Mouse (Mus musculus) hindbrain, embryonic 10.5 days (tissue): Measurements from ENCODE around the gene Ankrd13a. TPM values are rescaled to one million over a fixed set of nuclear protein-coding genes. Genes with fewer than 3 reads are reported as not detected.

ENCODE experiments used
- DNase-seq: peaks from one replicate; pipeline ENCODE4 v3.0.0-alpha.2; 2017; ENCODE audit warnings: low spot score
- H3K27ac ChIP-seq: fragments of 300-500 bp; sonication (generic); 2 replicates; pipeline ENCODE4 v1.5.1; 2016; ENCODE audit warnings: mild to moderate bottlenecking, moderate library complexity
- H3K27me3 ChIP-seq: fragments of 300-500 bp; sonication (generic); 2 replicates; pipeline ENCODE4 v1.6.1; 2016; ENCODE audit warnings: mild to moderate bottlenecking; ENCODE audit not compliant: poor library complexity, insufficient read depth, severe bottlenecking
- H3K36me3 ChIP-seq: fragments of 300-500 bp; sonication (generic); 2 replicates; pipeline ENCODE4 v1.6.1; 2016; ENCODE audit warnings: mild to moderate bottlenecking, moderate library complexity
- H3K4me1 ChIP-seq: fragments of 300-500 bp; sonication (generic); replicated peaks from 2 replicates; pipeline ENCODE4 v1.6.1; 2016; ENCODE audit warnings: mild to moderate bottlenecking
- H3K4me3 ChIP-seq: fragments of 300-500 bp; sonication (generic); 2 replicates; pipeline ENCODE4 v1.5.1; 2016; ENCODE audit warnings: mild to moderate bottlenecking, moderate library complexity
- H3K9me3 ChIP-seq: fragments of 300-500 bp; sonication (generic); 2 replicates; pipeline ENCODE4 v1.6.1; 2016; ENCODE audit warnings: mild to moderate bottlenecking, moderate library complexity
- WGBS: fragments of 180-500 bp; shearing (Covaris S2); methylation state at CpG from one replicate; pipeline ENCODE4 v1.1.7; 2016; 5-methylcytosine and 5-hydroxymethylcytosine counted together
- polyA plus RNA-seq: library from polyadenylated mRNA; unstranded; fragments of >200 nt; fragmentation: Nextera tagmentation; extraction: Ambion mirVana; gene quantifications from 2 replicates; pipeline ENCODE4 v1.2.1, GENCODE M21; 2016

The Ankrd13a gene
- polyA plus RNA-seq, 1 experiment from 2014 or later = 74.1 TPM

DNA sequence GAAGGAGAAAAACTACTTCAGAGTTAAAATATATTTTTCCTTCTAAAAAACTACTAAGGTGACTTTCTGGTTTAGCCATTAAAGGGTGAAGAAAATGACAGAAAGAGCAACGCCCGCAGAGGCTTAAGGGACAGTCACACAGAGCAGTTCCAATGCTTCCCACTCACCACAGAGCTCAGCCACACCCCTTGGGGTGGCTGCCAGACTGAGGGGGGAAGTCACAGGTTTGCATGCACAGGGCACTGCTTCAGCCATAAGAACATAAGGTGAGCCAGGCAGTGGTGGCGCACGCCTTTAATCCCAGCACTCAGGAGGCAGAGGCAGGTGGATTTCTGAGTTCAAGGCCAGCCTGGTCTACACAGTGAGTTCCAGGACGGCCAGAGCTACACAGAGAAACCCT is 28.9 kb upstream of the Ankrd13a start:
- H3K9me3 ChIP-seq = no peaks in the 10 kb centered on the region
- no peaks in the 10 kb centered on the region for H3K4me1 ChIP-seq
- no peak for DNase-seq
- no peak overlapping the region for H3K27ac ChIP-seq
- peaks cover 89% of the 10 kb centered on the region for H3K36me3 ChIP-seq
- no peaks in the 10 kb centered on the region for H3K27me3 ChIP-seq
- WGBS = 93% methylated on average over 5 of the region's 5 CpGs
- no peak overlapping the region for H3K4me3 ChIP-seq

DNA sequence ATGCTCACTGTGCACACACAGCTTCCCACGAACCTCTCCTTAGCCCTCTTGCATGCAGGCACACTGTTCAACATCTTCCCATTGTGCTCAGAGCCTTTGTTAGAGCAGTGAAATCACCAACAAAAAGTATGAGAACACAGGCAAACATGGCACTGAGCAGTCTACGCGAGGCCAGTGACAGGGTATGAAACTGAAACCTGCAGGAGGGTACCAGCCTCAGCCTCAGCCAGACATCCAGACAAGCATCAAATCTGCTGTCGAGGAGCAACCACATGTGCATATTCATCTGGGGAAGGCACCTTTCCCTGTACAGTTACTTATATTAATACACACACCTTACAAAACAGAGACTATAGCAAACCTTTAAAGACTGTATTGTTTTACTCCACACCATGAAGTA is 27.6 kb upstream of the Ankrd13a start:
- Histone ChIP-seq H3K36me3 (peaks cover 89% of the 10 kb centered on the region), H3K27me3 (no peaks in the 10 kb centered on the region), H3K9me3 (no peaks in the 10 kb centered on the region), H3K4me3 (no peak overlapping the region), H3K4me1 (no peaks in the 10 kb centered on the region), H3K27ac (no peak overlapping the region)
- 88% methylated on average over 4 of the region's 4 CpGs for WGBS
- no peak for DNase-seq

DNA sequence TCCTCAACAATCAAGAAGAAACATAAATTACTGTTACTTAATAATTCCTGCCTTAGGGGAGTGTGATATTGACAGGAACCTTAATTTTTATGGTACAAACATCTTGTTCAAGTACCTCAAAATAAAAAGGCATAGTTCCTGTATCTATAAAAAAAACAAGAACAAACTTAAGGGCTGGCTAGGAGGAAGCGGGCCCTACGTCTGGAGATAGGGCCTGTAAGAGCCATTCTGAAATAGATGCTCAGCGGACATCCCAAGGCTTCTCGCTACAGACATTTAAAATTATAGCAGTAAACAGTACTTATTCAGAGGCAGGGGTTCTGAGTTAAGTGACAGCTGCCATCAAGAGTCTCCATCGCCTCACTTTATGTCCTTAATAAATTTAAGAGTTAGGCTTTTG is 27.0 kb upstream of the Ankrd13a start:
- H3K4me1 ChIP-seq = no peaks in the 10 kb centered on the region
- H3K27me3 ChIP-seq = no peaks in the 10 kb centered on the region
- no peak overlapping the region for H3K4me3 ChIP-seq
- no peak for DNase-seq
- 94% methylated on average over 5 of the region's 5 CpGs for WGBS
- no peak overlapping the region for H3K27ac ChIP-seq
- H3K9me3 ChIP-seq = no peaks in the 10 kb centered on the region
- peaks cover 89% of the 10 kb centered on the region for H3K36me3 ChIP-seq

DNA sequence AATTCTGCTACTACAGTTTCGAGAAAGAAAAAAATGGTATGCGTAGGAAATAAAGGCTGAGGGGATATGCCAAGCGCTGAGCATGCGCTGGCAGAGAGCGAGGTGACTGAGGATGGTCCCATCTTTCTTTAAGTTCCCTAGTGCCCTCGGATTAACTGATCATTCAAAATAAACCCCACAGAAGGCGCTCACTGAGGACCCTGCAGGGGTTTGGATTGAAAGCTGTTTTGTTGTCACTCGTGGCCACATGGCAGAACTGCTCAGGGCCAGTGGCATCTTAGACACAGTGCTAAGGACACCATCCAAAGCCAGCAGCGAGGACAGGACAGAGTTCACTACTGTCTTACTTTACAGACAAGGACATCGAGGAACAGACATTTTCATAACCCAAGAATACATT is 24.2 kb upstream of the Ankrd13a start:
- 86% methylated on average over 10 of the region's 10 CpGs for WGBS
- Histone ChIP-seq H3K27me3 (no peaks in the 10 kb centered on the region), H3K27ac (no peak overlapping the region), H3K9me3 (no peaks in the 10 kb centered on the region), H3K4me3 (no peak overlapping the region), H3K4me1 (no peaks in the 10 kb centered on the region), H3K36me3 (peaks cover 89% of the 10 kb centered on the region)
- DNase-seq = no peak

DNA sequence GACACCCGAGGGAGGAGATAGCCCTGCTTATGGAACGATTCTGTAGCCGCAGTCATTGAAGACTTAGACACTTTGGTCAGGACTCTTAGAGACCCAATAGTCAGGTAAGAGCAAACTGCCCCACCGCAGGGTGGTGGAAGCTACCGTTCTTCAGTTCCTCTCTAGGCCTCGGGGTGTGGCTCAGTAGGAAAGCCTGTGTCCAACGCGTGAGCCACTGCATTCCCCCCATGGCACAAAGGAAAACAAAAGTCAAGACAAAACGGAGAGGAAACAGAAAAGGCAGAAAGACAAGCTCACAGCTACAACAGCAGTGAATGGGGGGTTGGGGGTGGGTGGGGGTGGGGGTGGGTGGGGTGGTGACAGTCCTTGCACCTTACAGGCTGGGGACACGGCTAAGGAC is 22.1 kb upstream of the Ankrd13a start:
- no peak overlapping the region for H3K27ac ChIP-seq
- H3K36me3 ChIP-seq = peaks cover 92% of the 10 kb centered on the region
- H3K9me3 ChIP-seq = no peaks in the 10 kb centered on the region
- H3K27me3 ChIP-seq = no peaks in the 10 kb centered on the region
- no peak for DNase-seq
- WGBS = 93% methylated on average over 10 of the region's 10 CpGs
- H3K4me3 ChIP-seq = no peak overlapping the region
- no peaks in the 10 kb centered on the region for H3K4me1 ChIP-seq

DNA sequence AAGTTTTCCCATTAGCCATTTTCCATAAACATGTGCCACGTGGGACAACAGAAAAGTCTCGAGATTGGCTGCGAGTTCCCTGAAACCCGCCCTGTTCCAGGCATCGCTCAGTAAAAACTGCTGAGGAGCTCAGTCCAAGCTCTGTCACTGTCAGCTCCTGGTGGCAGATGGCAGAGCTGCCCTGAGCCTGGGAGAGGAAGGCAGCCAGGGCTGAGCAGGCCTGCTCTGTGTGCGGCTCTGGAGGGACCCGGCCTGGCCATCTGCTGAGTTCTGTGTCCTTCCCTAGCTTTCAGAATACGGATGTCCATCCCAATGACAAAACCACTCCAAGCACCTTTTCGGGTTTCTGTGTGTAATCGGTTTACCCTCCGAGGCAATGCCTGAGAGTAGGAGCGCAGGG is 21.1 kb upstream of the Ankrd13a start:
- Histone ChIP-seq H3K36me3 (peaks cover 93% of the 10 kb centered on the region), H3K27ac (peak overlapping the region; percentile 29; the same call in 1 of the 2 replicates)
- 88% methylated on average over 12 of the region's 12 CpGs for WGBS

DNA sequence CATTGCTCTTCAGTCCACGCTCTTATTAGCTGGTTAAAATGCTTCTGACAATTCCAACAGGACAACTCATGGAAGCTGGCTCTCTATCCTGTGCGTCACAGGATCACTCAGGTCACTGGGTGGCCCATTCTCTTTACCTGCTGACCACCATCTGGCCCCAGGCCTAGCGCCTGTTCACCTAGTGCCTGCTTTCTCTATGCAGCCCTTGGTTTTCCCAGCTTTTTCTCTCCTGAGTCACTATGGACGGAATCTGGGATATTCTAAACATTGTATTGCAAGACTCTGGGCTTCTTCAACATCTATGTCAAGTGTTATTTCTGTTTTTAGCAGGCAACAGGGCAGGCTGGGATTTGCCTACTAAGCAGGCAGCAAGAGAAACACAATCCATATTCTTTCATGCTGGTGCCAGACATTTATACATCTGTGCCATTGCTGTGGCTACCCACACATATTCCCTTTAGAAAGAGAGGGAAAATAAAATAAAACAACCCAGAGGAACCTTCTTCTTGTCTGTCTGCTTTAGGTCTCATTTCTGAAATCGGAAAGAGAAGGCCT is 14.9 kb upstream of the Ankrd13a start:
- Histone ChIP-seq H3K4me3 (no peak overlapping the region), H3K9me3 (no peaks in the 10 kb centered on the region), H3K27ac (no peak overlapping the region), H3K36me3 (peaks cover 96% of the 10 kb centered on the region), H3K27me3 (no peaks in the 10 kb centered on the region), H3K4me1 (no peaks in the 10 kb centered on the region)
- no peak for DNase-seq
- 91% methylated on average over 5 of the region's 5 CpGs for WGBS

More for the DNA sequence above, 21.1 kb upstream of the Ankrd13a start:
- Histone ChIP-seq H3K4me3 (no peak overlapping the region), H3K4me1 (no peaks in the 10 kb centered on the region), H3K9me3 (no peaks in the 10 kb centered on the region), H3K27me3 (no peaks in the 10 kb centered on the region)
- no peak for DNase-seq

DNA sequence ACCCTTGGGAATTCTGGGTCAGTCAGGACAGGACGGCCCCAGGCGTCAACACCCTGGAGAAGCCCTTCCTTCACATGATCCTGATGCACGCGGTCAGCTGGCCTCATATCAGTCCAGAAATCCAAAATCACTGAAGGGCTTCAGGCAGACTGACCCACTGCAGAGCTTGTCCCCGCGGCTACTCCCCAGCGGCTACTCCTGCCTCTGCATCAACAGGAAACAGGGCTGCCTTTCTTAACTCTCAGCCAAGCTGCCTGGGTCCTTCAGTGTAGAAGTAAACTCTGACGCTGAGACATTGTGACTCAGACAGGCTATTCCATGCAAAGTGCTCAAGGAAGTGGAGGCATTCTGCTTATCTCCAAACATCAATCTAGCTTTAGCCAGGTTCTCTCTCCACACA is 12.5 kb upstream of the Ankrd13a start:
- no peaks in the 10 kb centered on the region for H3K4me1 ChIP-seq
- H3K27me3 ChIP-seq = no peaks in the 10 kb centered on the region
- 89% methylated on average over 8 of the region's 8 CpGs for WGBS
- H3K4me3 ChIP-seq = no peak overlapping the region
- no peak overlapping the region for H3K27ac ChIP-seq
- peaks cover 95% of the 10 kb centered on the region for H3K36me3 ChIP-seq
- H3K9me3 ChIP-seq = no peaks in the 10 kb centered on the region
- no peak for DNase-seq

DNA sequence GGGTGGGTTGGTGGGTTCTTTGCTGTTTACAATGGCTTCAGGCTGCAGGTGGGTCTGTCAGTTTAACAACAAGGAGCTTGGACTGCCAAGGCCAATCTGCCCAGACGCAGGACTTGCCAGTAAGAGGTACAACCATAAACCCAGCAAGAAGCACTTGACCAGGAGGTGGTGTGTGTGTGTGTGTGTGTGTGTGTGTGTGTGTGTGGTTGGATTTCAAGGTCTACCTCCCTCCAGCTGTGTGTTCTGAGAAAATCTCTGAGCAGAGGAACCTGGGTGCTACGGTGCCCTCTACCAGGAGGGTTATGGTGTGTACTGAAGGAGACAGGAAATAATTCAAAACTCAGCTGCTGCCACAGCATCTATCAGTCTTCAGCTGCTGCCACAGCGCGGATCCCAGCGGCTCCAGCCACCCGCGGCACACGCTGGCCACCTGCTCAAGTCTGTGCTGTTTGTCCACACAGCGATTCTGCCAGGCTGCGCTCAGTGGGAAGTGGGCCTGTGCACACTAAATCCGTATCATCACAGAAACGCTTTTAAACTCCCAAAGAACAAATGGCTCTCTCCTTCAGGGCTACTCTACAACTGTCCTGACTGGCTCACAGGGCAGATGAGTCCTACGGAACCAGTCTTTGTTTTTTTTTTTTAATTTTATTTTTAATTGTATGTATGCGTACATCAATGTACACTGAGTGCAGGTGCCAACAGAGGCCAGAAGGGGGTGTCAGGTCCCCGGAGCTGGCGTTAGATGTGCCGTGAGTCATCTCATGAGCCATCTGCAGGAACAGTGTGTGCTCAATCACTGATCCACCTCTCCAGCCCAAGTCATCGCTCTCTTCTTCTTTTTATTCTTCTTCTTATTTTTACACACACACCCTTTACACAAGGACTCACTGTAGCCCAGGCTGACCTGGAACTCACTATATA is 9.4 kb upstream of the Ankrd13a start:
- DNase-seq = no peak
- Histone ChIP-seq H3K36me3 (peaks cover 74% of the 10 kb centered on the region), H3K27me3 (no peaks in the 10 kb centered on the region), H3K4me1 (0 out of 2 replicates have a peak, but pooled peaks cover under 1% of the 10 kb centered on the region), H3K9me3 (no peaks in the 10 kb centered on the region), H3K27ac (no peak overlapping the region), H3K4me3 (no peak overlapping the region)
- WGBS = 92% methylated on average over 18 of the region's 18 CpGs

DNA sequence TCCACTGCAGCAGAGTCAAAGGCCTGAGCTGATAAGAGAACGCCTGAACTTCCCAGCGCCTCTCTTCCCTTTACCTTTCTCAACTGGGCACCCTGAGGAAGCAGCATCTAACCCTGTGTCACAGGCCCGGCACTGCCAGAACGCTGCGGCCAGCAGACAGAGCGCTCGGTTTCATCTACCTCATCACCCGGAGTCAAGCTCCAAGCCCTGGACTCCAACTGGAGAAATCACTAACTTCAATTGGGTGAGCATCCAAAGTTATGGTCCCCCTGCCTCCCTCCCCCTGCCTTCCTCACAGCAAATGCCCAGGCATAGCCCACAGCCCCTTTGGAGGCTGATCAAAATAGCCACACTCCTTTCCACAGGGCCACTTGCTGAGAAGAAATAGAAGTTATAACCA is 7.8 kb upstream of the Ankrd13a start:
- Histone ChIP-seq H3K36me3 (peaks cover 58% of the 10 kb centered on the region), H3K4me1 (peaks cover 13% of the 10 kb centered on the region), H3K4me3 (no peak overlapping the region), H3K27me3 (no peaks in the 10 kb centered on the region), H3K9me3 (no peaks in the 10 kb centered on the region), H3K27ac (no peak overlapping the region)
- WGBS = 90% methylated on average over 8 of the region's 8 CpGs
- no peak for DNase-seq

DNA sequence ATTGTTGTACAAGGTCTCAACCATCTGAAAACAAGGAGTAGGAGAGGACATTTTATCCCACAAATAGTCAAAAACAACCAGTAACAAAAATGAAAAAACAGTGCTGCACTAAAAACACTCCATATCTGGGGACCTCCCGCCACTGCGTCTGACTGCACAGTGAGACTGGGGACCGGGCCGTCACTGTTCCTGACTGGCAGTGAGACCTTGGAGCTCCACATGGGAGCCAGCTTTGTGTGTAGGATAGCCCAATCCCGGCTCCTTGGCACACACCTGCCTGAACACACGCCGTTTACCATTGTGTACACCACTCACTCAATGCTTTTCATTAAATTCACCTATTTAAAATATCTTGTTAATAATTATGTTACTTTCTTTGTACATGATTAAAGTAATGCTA is 7.3 kb upstream of the Ankrd13a start:
- no peak for DNase-seq
- 91% methylated on average over 7 of the region's 7 CpGs for WGBS
- H3K36me3 ChIP-seq = peaks cover 53% of the 10 kb centered on the region
- H3K4me1 ChIP-seq = peaks cover 18% of the 10 kb centered on the region
- H3K27ac ChIP-seq = no peak overlapping the region
- H3K27me3 ChIP-seq = no peaks in the 10 kb centered on the region
- no peaks in the 10 kb centered on the region for H3K9me3 ChIP-seq
- H3K4me3 ChIP-seq = no peak overlapping the region

DNA sequence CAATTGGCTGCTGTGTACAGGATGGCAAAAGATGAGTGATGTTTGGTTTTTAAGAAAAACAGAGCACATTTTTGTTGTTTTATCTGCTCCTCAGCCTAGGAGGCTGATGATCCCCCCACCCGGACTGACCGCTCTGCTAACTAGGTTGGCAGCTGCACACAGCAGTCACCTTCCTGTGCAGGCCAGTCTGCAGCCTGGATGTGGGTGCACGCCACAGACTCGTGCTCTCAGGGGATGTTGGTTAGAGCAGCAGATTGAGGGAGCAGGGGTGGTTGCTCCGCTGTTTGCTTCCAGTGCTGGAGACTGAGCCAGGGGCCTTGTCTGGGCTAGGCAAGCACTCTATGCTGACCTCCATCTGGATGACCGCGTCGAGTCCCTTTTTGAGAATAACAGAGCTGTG is 4.7 kb upstream of the Ankrd13a start:
- Histone ChIP-seq H3K27ac (no peak overlapping the region), H3K27me3 (no peaks in the 10 kb centered on the region), H3K36me3 (peaks cover 27% of the 10 kb centered on the region), H3K4me1 (peaks cover 30% of the 10 kb centered on the region), H3K4me3 (no peak overlapping the region), H3K9me3 (no peaks in the 10 kb centered on the region)
- no peak for DNase-seq
- WGBS = 93% methylated on average over 8 of the region's 8 CpGs

DNA sequence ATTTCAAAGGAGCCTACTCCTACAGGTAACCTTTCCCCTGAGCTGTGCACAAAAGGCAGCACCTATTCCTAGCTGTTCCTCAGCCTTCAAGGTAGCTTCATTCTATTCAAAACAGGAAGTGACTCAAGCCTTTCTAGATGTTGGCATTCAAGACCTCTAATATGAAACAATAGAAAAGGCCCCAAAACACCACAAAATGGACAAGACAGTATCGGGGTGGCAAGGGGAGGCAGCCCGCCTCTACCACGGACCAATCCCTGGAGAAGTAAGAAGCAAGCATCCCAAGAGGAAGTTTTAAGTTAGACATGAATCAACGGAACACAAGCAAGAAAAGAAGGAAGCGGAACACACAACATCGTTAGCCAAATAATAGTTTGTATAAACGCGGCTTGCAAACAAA is 2.7 kb upstream of the Ankrd13a start:
- Histone ChIP-seq H3K4me1 (peaks cover 48% of the 10 kb centered on the region), H3K27me3 (no peaks in the 10 kb centered on the region), H3K36me3 (peaks cover 9% of the 10 kb centered on the region; the same call in 1 of the 2 replicates), H3K4me3 (peak overlapping the region; percentile 99), H3K9me3 (no peaks in the 10 kb centered on the region), H3K27ac (no peak overlapping the region)
- WGBS = 83% methylated on average over 8 of the region's 8 CpGs
- DNase-seq = no peak
